Mouse (Mus musculus) inflammation-experienced regulatory T-cells, adult 6 months (primary cell): ENCODE measurements around the gene Itga2. TPM values are rescaled to one million over a fixed set of nuclear protein-coding genes. Genes with fewer than 3 reads are reported as not detected.

ENCODE experiments used
- ATAC-seq: one replicate; pipeline ENCODE4 v1.8.0; 2017
- polyA plus RNA-seq, 3 experiments: library from polyadenylated mRNA; unstranded; fragments of 100-300 nt; shearing (Covaris generic); gene quantifications; one replicate each; pipeline ENCODE4 v1.2.1; 2017

Itga2 gene
- polyA plus RNA-seq, 3 experiments from 2014 or later = 2.1 to 8.5 (median 3.8) TPM

GRCm38 (mm10) chr13:114876005-114876520, 55.8 kb downstream of the Itga2 start:
- no peak for ATAC-seq

- no peak for ATAC-seq
Observed at GRCm38 (mm10) chr13:114874738-114875137, 57.2 kb downstream of the Itga2 start.

GRCm38 (mm10) chr13:114857525-114857924, 74.4 kb downstream of the Itga2 start:
- ATAC-seq = no peak

GRCm38 (mm10) chr13:114856269-114856627, 75.7 kb downstream of the Itga2 start:
- no peak for ATAC-seq

- ATAC-seq = no peak
Observed at GRCm38 (mm10) chr13:114855573-114856268, 76.2 kb downstream of the Itga2 start.

GRCm38 (mm10) chr13:114854428-114854827, 77.5 kb downstream of the Itga2 start:
- ATAC-seq = no peak

GRCm38 (mm10) chr13:114854023-114854422, 77.9 kb downstream of the Itga2 start:
- no peak for ATAC-seq

- ATAC-seq = no peak
Observed at GRCm38 (mm10) chr13:114853152-114853551, 78.7 kb downstream of the Itga2 start.

- no peak for ATAC-seq
Observed at GRCm38 (mm10) chr13:114852264-114853111, 79.4 kb downstream of the Itga2 start.

- peak; percentile 29 for ATAC-seq
Observed at GRCm38 (mm10) chr13:114848945-114849344, 83.0 kb downstream of the Itga2 start.

- peak; percentile 79 for ATAC-seq
Observed at GRCm38 (mm10) chr13:114845804-114846203, 86.1 kb downstream of the Itga2 start.

- ATAC-seq = peak; percentile 46
Observed at GRCm38 (mm10) chr13:114843318-114843717, 88.6 kb downstream of the Itga2 start.

- no peak for ATAC-seq
Observed at GRCm38 (mm10) chr13:114840545-114840944, 91.4 kb downstream of the Itga2 start.

- ATAC-seq = no peak
Observed at GRCm38 (mm10) chr13:114839098-114839497, 92.8 kb downstream of the Itga2 start.

GRCm38 (mm10) chr13:114838535-114838990, 93.3 kb downstream of the Itga2 start:
- ATAC-seq = no peak

- no peak for ATAC-seq
Observed at GRCm38 (mm10) chr13:114837061-114837460, 94.8 kb downstream of the Itga2 start.

- no peak for ATAC-seq
Observed at GRCm38 (mm10) chr13:114834580-114834979, 97.3 kb downstream of the Itga2 start.

- ATAC-seq = no peak
Observed at GRCm38 (mm10) chr13:114833351-114833750, 98.5 kb downstream of the Itga2 start.

GRCm38 (mm10) chr13:114832761-114833160, 99.1 kb downstream of the Itga2 start:
- peak; percentile 42 for ATAC-seq

- ATAC-seq = peak; percentile 86
Observed at GRCm38 (mm10) chr13:114831367-114831833, 100.5 kb downstream of the Itga2 start.

- ATAC-seq = no peak
Observed at GRCm38 (mm10) chr13:114825377-114825855, 106.5 kb downstream of the Itga2 start.

GRCm38 (mm10) chr13:114822871-114823270, 109.0 kb downstream of the Itga2 start:
- ATAC-seq = no peak

GRCm38 (mm10) chr13:114818513-114818912, 113.4 kb downstream of the Itga2 start:
- peak; percentile 36 for ATAC-seq
